Mouse (Mus musculus) embryonic fibroblast, embryonic 13.5 days (primary cell): Measurements from ENCODE around the gene Itln1.

Experiments
- CTCF ChIP-seq: IDR thresholded peaks from 2 replicates; pipeline ENCODE4 v1.5.1; 2011; ENCODE audit warnings: mild to moderate bottlenecking, control low read depth, low read length, moderate library complexity, borderline replicate concordance; ENCODE audit not compliant: insufficient read depth
- POLR2A ChIP-seq: IDR thresholded peaks from 2 replicates; pipeline ENCODE4 v1.6.1; 2011; ENCODE audit warnings: low read depth, mild to moderate bottlenecking, control low read depth, low read length, moderate library complexity

- TF ChIP-seq CTCF = no peak
- TF ChIP-seq POLR2A = no peak
These were observed 61.6 kb downstream of the Itln1 start for GRCm38 (mm10) chr1:171473506-171473905.
